Mouse (Mus musculus) midbrain, embryonic 16.5 days (tissue): Measurements from ENCODE around the gene Ccdc172. TPM values are rescaled to one million over a fixed set of nuclear protein-coding genes. Genes with fewer than 3 reads are reported as not detected.

ENCODE experiments used
- ATAC-seq: fragments of 200-750 bp; cut with Nextera tagmentation; 2 replicates; pipeline ENCODE4 v1.8.0; 2017; ENCODE audit warnings: moderate TSS enrichment
- H3K27ac ChIP-seq: fragments of 300-500 bp; sonication (generic); 2 replicates; pipeline ENCODE4 v1.5.1; 2014; ENCODE audit warnings: mild to moderate bottlenecking, low read length, mixed read lengths
- H3K27me3 ChIP-seq: fragments of 300-500 bp; sonication (generic); 2 replicates; pipeline ENCODE4 v1.6.1; 2014; ENCODE audit warnings: low read depth, low read length, mixed read lengths; ENCODE audit not compliant: control insufficient read depth, insufficient read depth
- H3K36me3 ChIP-seq: fragments of 300-500 bp; sonication (generic); 2 replicates; pipeline ENCODE4 v1.6.1; 2014; ENCODE audit warnings: mild to moderate bottlenecking, low read length, moderate library complexity, mixed read lengths; ENCODE audit not compliant: control insufficient read depth, insufficient read depth
- H3K4me1 ChIP-seq: fragments of 300-500 bp; sonication (generic); 2 replicates; pipeline ENCODE4 v1.6.1; 2014; ENCODE audit warnings: mild to moderate bottlenecking, low read length, mixed read lengths; ENCODE audit not compliant: control insufficient read depth, insufficient read depth
- H3K4me2 ChIP-seq: fragments of 300-500 bp; sonication (generic); 2 replicates; pipeline ENCODE4 v1.6.1; 2014; ENCODE audit warnings: mild to moderate bottlenecking, low read length, mixed read lengths
- H3K4me3 ChIP-seq: fragments of 300-500 bp; sonication (generic); 2 replicates; pipeline ENCODE4 v1.5.1; 2014; ENCODE audit warnings: low read depth, mild to moderate bottlenecking, low read length, moderate library complexity, mixed read lengths
- H3K9ac ChIP-seq: fragments of 300-500 bp; sonication (generic); 2 replicates; pipeline ENCODE4 v1.6.1; 2014; ENCODE audit warnings: low read depth, low read length, mixed read lengths
- H3K9me3 ChIP-seq: fragments of 300-500 bp; sonication (generic); replicated peaks from 2 replicates; pipeline ENCODE4 v1.6.1; 2014; ENCODE audit warnings: mild to moderate bottlenecking, low read length, mixed read lengths; ENCODE audit not compliant: control insufficient read depth, poor library complexity, severe bottlenecking
- WGBS: fragments of 180-500 bp; shearing (Covaris S2); extraction: QIAGEN DNeasy Blood & Tissue Kit; methylation state at CpG from one replicate; pipeline ENCODE4 v1.1.7; 2014; 5-methylcytosine and 5-hydroxymethylcytosine counted together
- polyA plus RNA-seq: library from polyadenylated mRNA; unstranded; fragments of >200 nt; fragmentation: Nextera tagmentation; extraction: Ambion mirVana; gene quantifications from 2 replicates; pipeline ENCODE4 v1.2.1, GENCODE M21; 2015

The Ccdc172 gene
- polyA plus RNA-seq, 1 experiment from 2014 or later: not detected

DNA sequence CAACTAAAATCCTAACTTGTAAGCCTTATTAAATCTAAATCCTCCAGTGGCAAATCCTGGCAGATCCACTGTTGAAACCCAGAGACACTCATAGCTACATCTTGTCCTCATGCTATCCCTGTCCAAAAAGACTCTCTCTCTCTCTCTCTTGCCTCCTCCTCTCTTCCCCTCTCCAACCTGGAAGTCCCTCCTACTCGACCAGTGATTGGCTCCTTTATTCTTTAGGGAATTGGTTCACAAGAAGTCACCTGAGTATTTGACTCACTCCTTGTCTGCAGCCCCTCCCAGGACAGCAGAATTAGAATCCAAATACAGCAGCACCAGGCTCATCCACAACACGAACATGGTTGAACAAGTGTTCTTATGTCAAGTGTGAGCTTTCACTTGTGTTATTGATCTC, 74.3 kb downstream of the Ccdc172 start:
- no peaks in the 10 kb centered on the region for H3K36me3 ChIP-seq

DNA sequence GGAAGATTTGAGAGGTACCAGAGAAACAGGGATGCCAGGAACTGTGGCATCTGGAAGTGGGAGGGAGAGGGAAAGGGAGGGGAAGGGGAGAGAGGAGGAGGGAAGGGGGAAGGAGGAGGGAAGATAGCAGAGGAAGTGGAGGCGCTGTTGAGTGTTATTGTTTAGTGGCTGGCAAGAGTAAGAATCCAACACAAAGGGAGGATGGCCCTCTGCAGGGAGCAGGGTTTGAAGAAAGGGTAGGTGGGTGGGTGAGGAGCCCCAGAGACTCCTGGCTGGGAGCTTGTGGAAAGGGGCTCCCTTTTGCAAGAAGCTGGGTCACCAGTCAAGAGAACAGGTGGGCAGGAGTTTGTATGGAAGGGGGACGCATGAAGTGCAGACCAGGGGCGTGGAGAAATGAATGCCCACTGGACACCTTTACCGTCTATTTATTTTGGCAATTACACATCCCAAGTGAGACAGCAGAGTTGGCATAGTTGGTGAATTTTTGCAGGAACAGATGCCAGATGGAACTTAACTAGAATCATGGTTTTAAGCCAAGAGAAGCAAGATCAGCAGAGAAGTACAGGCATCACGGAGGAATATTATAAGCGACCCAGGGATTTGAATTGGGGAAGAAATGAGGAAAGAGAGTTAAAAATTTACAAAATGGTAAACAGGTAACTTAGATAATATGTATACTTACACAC, 78.6 kb downstream of the Ccdc172 start:
- H3K4me2 ChIP-seq: no peak overlapping the region
- H3K27ac ChIP-seq: no peak overlapping the region
- H3K36me3 ChIP-seq: no peaks in the 10 kb centered on the region
- H3K9me3 ChIP-seq: no peaks in the 10 kb centered on the region
- H3K27me3 ChIP-seq: no peaks in the 10 kb centered on the region
- H3K4me1 ChIP-seq: no peaks in the 10 kb centered on the region
- 71% methylated on average over 6 of the region's 6 CpGs for WGBS
- H3K9ac ChIP-seq: no peak overlapping the region
- ATAC-seq: no peak
- no peak overlapping the region for H3K4me3 ChIP-seq

More for the DNA sequence above, 74.3 kb downstream of the Ccdc172 start:
- no peak overlapping the region for H3K9ac ChIP-seq
- ATAC-seq: no peak
- no peaks in the 10 kb centered on the region for H3K9me3 ChIP-seq
- no peak overlapping the region for H3K4me2 ChIP-seq
- no peak overlapping the region for H3K4me3 ChIP-seq
- no peak overlapping the region for H3K27ac ChIP-seq
- WGBS: 71% methylated on average over 2 of the region's 2 CpGs
- no peaks in the 10 kb centered on the region for H3K27me3 ChIP-seq
- no peaks in the 10 kb centered on the region for H3K4me1 ChIP-seq

DNA sequence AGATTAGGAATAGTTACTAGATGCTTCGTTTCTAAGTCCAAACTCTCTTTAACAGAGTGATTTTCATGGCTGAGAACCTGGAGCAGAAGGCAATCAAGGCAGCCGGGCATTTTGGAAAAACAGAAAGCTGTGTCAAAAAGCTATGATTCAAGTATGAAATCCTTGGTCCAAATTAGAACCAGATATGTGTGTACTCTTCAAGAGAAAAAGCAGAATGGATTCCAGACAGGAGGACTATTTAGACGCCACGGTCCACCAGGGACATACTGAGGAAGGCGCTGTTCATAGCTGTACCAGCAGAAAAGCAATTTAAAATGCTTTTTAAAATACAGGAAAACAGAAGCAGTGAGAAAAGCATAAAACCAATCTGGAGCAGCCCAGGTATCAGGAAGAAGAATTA, 88.6 kb downstream of the Ccdc172 start:
- Histone ChIP-seq H3K27me3 (no peaks in the 10 kb centered on the region), H3K4me2 (no peak overlapping the region), H3K36me3 (no peaks in the 10 kb centered on the region), H3K9ac (no peak overlapping the region), H3K9me3 (0 out of 2 replicates have a peak, but pooled peaks cover 5% of the 10 kb centered on the region), H3K4me1 (no peaks in the 10 kb centered on the region), H3K27ac (no peak overlapping the region), H3K4me3 (no peak overlapping the region)
- WGBS: 87% methylated on average over 5 of the region's 5 CpGs
- no peak for ATAC-seq

Other genes with a start within 250 kb of the Ccdc172 start
- 36.2 and 45.0 TPM in 2 replicates for gene Gfra1, start 56.1 kb upstream of the Ccdc172 start, polyA plus RNA-seq
- gene Pnlip, start 140.5 kb downstream of the Ccdc172 start, polyA plus RNA-seq: 0.36 TPM in 1 of 2 replicates, not detected in the other
- 0.26 and 0.28 TPM in 2 replicates for gene Pnliprp1, start 216.9 kb downstream of the Ccdc172 start, polyA plus RNA-seq
- gene Pnliprp2, start 247.7 kb downstream of the Ccdc172 start, polyA plus RNA-seq: not detected in 2 replicates